ENCODE assay signal across 9 mouse cellular contexts in genomic region chr4:151108834-151109241, GRCm38 (mm10). TPM values are rescaled to one million over a fixed set of nuclear protein-coding genes. Genes with fewer than 3 reads are reported as not detected.
DNase-seq lines count a peak whose midpoint lies in the region; ATAC-seq lines count a peak whose summit lies in the region.
"Had no signal": no experiment of that assay in that cellular context is flagged by ENCODE, and none has a peak within 500 bp of the region (broad histone marks: within the 10 kb centered on the region; RNA-seq: fewer than 3 reads in every experiment).

No protein-coding gene starts in this region.

- peaks cover 40% of the 10 kb centered on the region for H3K27me3 ChIP-seq in kidney, embryonic 16.5 days (ENCODE audit: insufficient read depth, low read length)
- peaks cover 60% of the 10 kb centered on the region for H3K27me3 ChIP-seq in embryonic facial prominence, embryonic 10.5 days (replicated peaks; ENCODE audit: low read depth, poor library complexity, severe bottlenecking)
- no peaks in the 10 kb centered on the region for H3K27me3 ChIP-seq in hindbrain, embryonic 15.5 days
- no peaks in the 10 kb centered on the region for H3K27me3 ChIP-seq in midbrain, embryonic 14.5 days (ENCODE audit: control insufficient read depth, insufficient read depth, low read length)

- H3K27ac ChIP-seq in kidney, embryonic 16.5 days (ENCODE audit: low read length) = no peak overlapping the region
- H3K27ac ChIP-seq in embryonic facial prominence, embryonic 10.5 days (replicated peaks) = peak overlapping the region; percentile 89
- peak overlapping the region; percentile 98 for H3K27ac ChIP-seq in hindbrain, embryonic 15.5 days (replicated peaks)
- peak overlapping the region; percentile 98 for H3K27ac ChIP-seq in midbrain, embryonic 14.5 days (replicated peaks; ENCODE audit: low read depth, low read length)

- peak overlapping the region; percentile 100 for H3K4me2 ChIP-seq in kidney, embryonic 16.5 days (replicated peaks; ENCODE audit: low read depth, low read length)
- peak overlapping the region; percentile 64 for H3K4me2 ChIP-seq in hindbrain, embryonic 15.5 days
- peak overlapping the region; percentile 59 for H3K4me2 ChIP-seq in midbrain, embryonic 14.5 days (ENCODE audit: low read length)

- H3K4me3 ChIP-seq in kidney, embryonic 16.5 days (ENCODE audit: low read length) = peak overlapping the region; percentile 74
- H3K4me3 ChIP-seq in embryonic facial prominence, embryonic 10.5 days = peak overlapping the region; percentile 83
- H3K4me3 ChIP-seq in hindbrain, embryonic 15.5 days = peak overlapping the region; percentile 97
- H3K4me3 ChIP-seq in midbrain, embryonic 14.5 days (replicated peaks; ENCODE audit: low read depth, low read length) = peak overlapping the region; percentile 85

- ATAC-seq in kidney, embryonic 16.5 days (ENCODE audit: low FRiP score, low TSS enrichment) = peak; percentile 17; the same call in 1 of the 2 replicates
- ATAC-seq in hindbrain, embryonic 15.5 days (ENCODE audit: low FRiP score, low read depth) = no peak; the same call in 1 of the 2 replicates
- peak; percentile 10; the same call in 1 of the 2 replicates for ATAC-seq in midbrain, embryonic 14.5 days (ENCODE audit: low FRiP score, low TSS enrichment)
- ATAC-seq in cerebellum, adult (ENCODE audit: insufficient number of reproducible peaks, low FRiP score, low TSS enrichment) = no peak

- no peak for DNase-seq in kidney, adult 11 months
- DNase-seq in embryonic facial prominence, embryonic 10.5 days (ENCODE audit: low spot score) = no peak
- DNase-seq in midbrain, embryonic 14.5 days = peak; percentile 34
- no peak for DNase-seq in layer of hippocampus, postnatal 25 days (ENCODE audit: extremely low spot score in 1 of 2, low spot score in 1 of 2)
- DNase-seq in gastrocnemius, postnatal 25 days = no peak

- no peaks in the 10 kb centered on the region for H3K9me3 ChIP-seq in kidney, embryonic 16.5 days (ENCODE audit: low read length)
- H3K9me3 ChIP-seq in embryonic facial prominence, embryonic 10.5 days = no peaks in the 10 kb centered on the region
- no peaks in the 10 kb centered on the region for H3K9me3 ChIP-seq in hindbrain, embryonic 15.5 days
- H3K9me3 ChIP-seq in midbrain, embryonic 14.5 days (ENCODE audit: control insufficient read depth, low read length) = no peaks in the 10 kb centered on the region

- WGBS in kidney, embryonic 16.5 days = 2% methylated on average over 15 of the region's 20 CpGs
- 4% methylated on average over 16 of the region's 20 CpGs for WGBS in embryonic facial prominence, embryonic 10.5 days
- WGBS in hindbrain, embryonic 15.5 days = 2% methylated on average over 14 of the region's 20 CpGs
- WGBS in midbrain, embryonic 14.5 days = 2% methylated on average over 15 of the region's 20 CpGs

- no peaks in the 10 kb centered on the region for H3K36me3 ChIP-seq in kidney, embryonic 16.5 days (ENCODE audit: insufficient read depth, low read length)
- H3K36me3 ChIP-seq in embryonic facial prominence, embryonic 10.5 days (replicated peaks) = no peaks in the 10 kb centered on the region
- no peaks in the 10 kb centered on the region for H3K36me3 ChIP-seq in hindbrain, embryonic 15.5 days
- H3K36me3 ChIP-seq in midbrain, embryonic 14.5 days (ENCODE audit: control insufficient read depth, insufficient read depth, low read length) = no peaks in the 10 kb centered on the region

- peaks cover 10% of the 10 kb centered on the region for H3K4me1 ChIP-seq in kidney, embryonic 16.5 days (ENCODE audit: insufficient read depth, low read length)
- peaks cover 32% of the 10 kb centered on the region for H3K4me1 ChIP-seq in embryonic facial prominence, embryonic 10.5 days
- peaks cover 38% of the 10 kb centered on the region for H3K4me1 ChIP-seq in hindbrain, embryonic 15.5 days (replicated peaks)
- H3K4me1 ChIP-seq in midbrain, embryonic 14.5 days (ENCODE audit: control insufficient read depth, insufficient read depth, low read length) = peaks cover 28% of the 10 kb centered on the region

- H3K9ac ChIP-seq in kidney, embryonic 16.5 days (replicated peaks; ENCODE audit: low read length) = peak overlapping the region; percentile 78
- peak overlapping the region; percentile 94 for H3K9ac ChIP-seq in hindbrain, embryonic 15.5 days
- peak overlapping the region; percentile 89 for H3K9ac ChIP-seq in midbrain, embryonic 14.5 days (replicated peaks; ENCODE audit: low read length)

RNA-seq across cellular contexts. Expression of gene Gm13090, which starts 19.5 kb away (rescaled TPM):
- not detected in 2 replicates for polyA plus RNA-seq in kidney, embryonic 16.5 days (2015; fragmentation: Nextera tagmentation; extraction: Ambion mirVana)
- not detected in 2 replicates for polyA plus RNA-seq in embryonic facial prominence, embryonic 10.5 days (2016; fragmentation: Nextera tagmentation; extraction: Ambion mirVana)
- polyA plus RNA-seq in hindbrain, embryonic 15.5 days (2015; fragmentation: Nextera tagmentation; extraction: Ambion mirVana) = not detected in 2 replicates
- polyA plus RNA-seq in midbrain, embryonic 14.5 days (2014; fragmentation: Nextera tagmentation; extraction: Ambion mirVana) = 0.50 TPM in 1 of 2 replicates, not detected in the other
- total RNA-seq in layer of hippocampus, postnatal 25 days (2021) = not detected
- not detected for total RNA-seq in gastrocnemius, postnatal 25 days (2021)
- polyA plus RNA-seq: large intestine, adult 2 months had no signal

RNA-seq across cellular contexts. Expression of gene Vamp3, which starts 51.1 kb away (rescaled TPM):
- 127 TPM in 2 replicates for polyA plus RNA-seq in kidney, embryonic 16.5 days (2015; fragmentation: Nextera tagmentation; extraction: Ambion mirVana)
- 105 and 110 TPM in 2 replicates for polyA plus RNA-seq in embryonic facial prominence, embryonic 10.5 days (2016; fragmentation: Nextera tagmentation; extraction: Ambion mirVana)
- 51.9 and 55.3 TPM in 2 replicates for polyA plus RNA-seq in hindbrain, embryonic 15.5 days (2015; fragmentation: Nextera tagmentation; extraction: Ambion mirVana)
- polyA plus RNA-seq in midbrain, embryonic 14.5 days (2014; fragmentation: Nextera tagmentation; extraction: Ambion mirVana) = 30.4 and 34.9 TPM in 2 replicates
- 10 to 100 TPM; 35.0 to 35.1 TPM for total RNA-seq in layer of hippocampus, postnatal 25 days (2021)
- total RNA-seq in gastrocnemius, postnatal 25 days (2021) = 10 to 100 TPM; 49.0 to 54.0 TPM

Comparison
In these comparisons a context has a peak if more than half of its experiments do, and no peak if none do; other contexts are left out.
1. ATAC-seq: peak in kidney, embryonic 16.5 days (single experiment) and midbrain, embryonic 14.5 days (single experiment); none in hindbrain, embryonic 15.5 days (single experiment) and cerebellum, adult (single experiment).
2. Peak in every context shown above with its lines, with median percentiles within 50 percentile points of each other: H3K4me2 ChIP-seq, H3K4me3 ChIP-seq and H3K9ac ChIP-seq.